Mouse (Mus musculus) mouse trophoblast stem cell (cell line): ENCODE data around the gene Tmem170.

ENCODE experiments used
- in situ Hi-C, 2 experiments: fragments of 300-500 bp; cut with MseI, MboI; formaldehyde crosslinking; loops; 2 replicates in 1 of 2; 3 replicates in 1 of 2; pipeline ENCODE4 v1.15.1; 2025

Gene Tmem170

DNA sequence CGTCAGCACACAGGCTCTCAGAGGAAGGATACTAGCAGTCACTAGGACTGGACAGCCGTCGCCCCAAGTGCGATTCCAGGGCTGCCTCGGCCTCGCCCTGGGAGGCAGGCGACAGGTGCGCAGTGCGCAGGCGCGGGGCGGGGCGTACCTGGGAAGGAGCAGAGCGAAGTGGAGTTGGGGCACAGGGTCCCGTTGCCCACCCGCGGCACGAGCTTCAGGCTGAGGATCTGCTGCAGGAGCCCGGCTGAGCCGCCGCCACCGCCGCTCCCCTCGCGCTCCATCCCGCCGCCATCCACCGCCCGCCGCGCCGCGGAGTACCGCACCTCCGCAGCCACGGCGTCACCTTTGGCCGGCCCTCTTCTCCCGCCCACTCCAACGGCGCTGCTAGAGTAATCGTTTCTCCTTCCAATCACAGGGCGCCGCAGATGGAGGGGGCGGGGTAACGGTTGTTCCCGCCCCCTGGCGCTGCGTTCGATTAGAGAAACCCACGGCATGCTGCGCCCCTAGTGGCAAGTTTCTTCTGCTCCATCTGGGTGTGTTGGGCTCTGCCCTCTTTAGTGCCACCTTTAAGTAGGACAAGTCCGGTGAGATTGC is at the start of gene Tmem170:
Tmem170 (minus strand) TSS at position 396 of the 594 bp plus-strand sequence.
- in situ Hi-C loops = no loop called here

DNA sequence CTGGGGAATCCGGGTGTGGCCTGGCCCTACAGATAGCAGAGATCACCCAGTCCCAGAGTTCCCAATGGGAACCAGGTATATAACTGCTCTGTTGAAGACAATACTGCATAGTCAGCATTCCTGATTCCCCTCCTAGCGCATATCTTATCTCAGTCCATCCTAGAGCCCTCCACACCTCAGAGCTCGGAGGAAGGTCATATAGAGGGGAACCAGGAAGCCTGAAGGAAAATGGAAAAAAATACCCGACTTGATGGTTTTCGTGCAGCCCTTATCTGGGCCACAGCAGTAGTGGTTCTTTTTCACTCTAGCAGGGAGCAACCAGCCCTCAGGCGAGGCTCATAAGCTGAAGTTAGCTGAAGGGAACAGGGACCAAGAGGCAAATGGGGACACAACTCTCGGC is 48.4 kb upstream of the Tmem170 start:
- in situ Hi-C loops = no loop called here

DNA sequence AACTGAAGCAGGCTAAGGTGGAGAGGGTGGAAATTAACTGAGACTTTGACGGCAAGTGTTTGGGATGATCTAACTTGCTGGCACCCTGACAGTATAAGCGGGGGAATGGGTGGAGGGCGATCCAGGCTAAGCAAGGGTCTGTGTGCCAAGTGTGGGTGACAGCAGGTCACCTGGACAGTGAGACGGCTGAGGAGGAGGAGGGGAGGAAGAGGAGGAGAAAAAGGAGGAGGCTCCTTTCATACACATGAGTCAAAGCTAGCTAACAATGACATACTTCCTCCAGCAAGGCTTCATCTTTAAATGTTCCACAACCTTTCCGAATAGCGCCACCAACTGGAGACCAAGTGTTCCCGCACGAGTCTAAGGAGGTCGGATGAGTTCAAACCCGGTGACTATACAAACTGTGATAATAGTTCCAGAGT is 46.8 kb upstream of the Tmem170 start:
- in situ Hi-C loops = no loop called here

DNA sequence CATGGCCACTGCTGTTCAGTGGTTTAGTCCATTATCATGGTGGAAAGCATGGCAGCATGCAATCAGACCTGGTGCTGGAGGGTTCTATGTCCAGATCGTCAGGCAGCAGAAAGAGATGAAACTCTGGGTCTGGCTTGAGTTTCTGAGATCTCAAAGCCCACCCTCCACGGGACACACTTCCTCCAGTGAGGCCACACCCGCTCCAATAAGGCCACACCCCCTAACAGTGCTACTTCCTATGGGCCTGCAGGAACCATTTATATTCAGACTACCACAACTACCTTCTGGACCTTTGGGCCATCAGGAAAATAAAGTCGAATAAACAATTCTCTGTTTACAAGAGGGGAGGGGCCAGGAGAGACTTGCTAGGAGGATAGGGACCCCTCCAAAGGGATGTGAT is 44.4 kb upstream of the Tmem170 start:
- in situ Hi-C loops = no loop called here

DNA sequence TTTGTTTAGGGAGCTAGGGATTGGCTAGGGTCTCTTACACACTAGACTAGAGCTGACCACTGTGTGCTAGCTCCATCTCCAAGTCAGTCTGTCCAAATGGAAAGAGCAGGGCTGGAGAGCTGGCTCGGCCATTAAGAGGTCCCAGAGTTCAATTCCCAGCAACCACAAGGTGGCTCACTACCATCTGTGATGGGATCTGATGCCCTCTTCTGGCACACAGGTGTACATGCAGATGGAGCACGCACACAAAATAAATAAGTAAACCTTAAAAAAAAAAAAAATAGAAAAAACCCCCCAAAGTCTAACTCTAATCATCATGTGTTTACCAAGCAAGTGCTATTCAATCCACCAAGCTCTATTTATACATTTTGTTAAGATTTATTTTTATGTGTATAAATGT is 43.1 kb upstream of the Tmem170 start:
- in situ Hi-C loops = no loop called here

DNA sequence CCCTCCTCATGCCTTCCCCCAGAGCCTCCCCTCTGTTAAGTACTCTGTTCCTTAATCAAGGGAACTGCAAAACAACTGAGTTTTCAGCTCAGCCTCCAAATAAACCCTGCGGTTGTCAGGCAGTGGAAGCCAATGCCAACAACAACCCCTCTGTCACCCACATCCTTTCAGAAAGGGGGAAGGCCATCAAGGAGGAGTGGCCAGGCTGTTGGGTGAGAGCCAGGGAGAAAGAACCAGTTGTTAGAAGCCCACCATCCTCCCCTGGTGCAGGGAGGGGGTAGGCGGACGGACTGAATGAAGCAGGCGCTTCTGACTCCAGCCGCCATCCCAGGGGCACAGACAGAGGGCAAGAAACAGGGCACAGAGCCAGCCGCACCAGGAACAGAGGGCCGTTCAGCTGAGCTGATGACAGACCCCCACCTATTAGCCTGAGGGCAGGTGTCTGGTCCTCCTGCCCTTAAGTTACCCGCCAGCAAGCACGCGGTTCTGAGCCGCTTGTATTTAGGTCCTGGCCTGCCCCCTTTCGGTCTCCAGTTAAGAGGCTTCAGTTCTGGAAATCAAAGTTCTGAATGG is 36.4 kb upstream of the Tmem170 start:
- in situ Hi-C loops = no loop called here

DNA sequence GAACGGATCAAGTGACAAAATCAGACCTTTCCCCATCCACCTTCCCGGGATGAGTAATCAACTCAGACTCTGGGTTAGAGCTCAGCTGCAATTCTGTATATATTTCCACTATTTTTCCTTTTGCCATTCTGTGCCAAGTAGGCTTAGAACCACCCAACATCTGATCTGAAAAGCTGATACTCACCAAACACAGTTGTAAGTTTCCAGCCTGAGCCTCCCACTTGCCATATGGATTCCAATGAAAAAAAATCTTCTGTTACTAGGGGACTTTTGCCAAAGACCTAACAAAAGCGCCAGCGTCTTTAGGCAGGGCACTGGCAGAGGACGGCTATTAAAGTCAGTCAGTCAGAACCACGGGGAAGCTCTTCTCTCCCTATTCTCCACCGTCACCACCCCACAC is 35.0 kb upstream of the Tmem170 start:
- in situ Hi-C loops = no loop called here

DNA sequence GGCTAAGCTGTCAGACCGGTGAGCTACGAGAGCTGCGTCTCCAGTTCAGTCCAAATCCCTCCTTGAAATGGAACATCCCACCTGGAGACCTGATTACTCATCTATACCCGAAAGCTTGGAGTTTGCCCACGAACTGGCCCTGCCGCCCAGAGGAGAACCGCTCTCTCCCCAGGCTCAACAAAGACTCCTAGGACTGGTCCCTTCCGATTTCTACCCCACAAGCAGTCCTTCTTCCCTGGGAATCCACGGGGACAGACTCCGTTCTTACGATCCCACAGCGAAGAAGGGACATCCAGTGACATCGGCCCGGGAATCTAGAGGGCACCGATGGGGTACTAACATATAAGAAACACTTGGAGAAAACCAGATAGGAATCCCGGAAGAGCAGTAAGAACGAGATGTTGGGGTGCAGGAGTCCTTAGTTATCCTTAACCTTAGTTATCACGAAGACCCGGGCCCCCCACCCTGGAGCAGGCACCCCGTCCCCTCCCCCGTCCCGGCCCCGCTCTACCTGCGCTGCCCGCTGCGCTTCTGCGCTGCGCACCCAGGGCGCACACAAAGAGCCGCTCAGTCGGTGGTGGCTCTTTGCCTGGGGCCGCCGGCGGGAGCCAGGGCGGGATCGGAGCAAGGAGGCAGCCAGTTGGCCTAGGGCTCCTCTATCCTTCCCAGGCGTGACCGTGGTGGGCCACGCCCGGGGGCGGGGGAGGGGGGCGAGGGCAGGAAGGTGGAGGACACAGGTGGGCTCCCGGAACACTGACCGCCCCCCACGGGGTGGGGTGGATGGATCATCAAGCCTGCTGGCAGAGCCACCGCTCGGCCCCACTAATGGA is 33.3 kb upstream of the Tmem170 start, which contains the start of gene Chst5:
Chst5 (minus strand) TSS at position 827 of the 830 bp plus-strand sequence.
- in situ Hi-C loops = no loop called here

DNA sequence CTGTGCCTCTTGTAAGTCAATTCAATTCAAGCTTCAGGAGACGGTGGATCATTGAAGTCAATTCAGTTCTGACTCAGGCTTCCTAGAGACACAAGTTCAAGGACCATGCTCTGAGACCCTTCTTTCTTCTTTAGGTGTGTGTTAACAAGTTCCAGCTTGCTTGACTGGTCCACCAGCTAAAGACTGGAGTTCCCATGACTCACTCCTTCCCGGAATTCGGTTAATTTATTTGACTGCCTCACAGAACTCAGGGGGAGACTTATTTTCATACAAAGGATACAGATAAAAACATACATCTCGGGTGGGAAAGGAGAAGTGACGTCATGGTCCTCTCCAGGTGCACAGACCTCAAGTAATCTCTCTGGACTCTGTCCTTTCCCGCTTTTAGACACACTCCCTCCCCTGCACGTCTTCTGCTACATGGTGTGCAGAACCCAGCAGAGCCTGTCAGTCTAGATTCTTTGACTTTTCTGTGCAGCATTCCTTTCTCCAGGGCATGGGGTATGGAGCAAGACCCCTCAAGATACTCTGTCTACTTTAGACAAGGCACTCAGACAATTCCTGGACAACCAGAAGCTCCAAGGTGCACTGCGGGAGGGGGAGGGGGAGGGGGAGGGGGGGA is 29.1 kb upstream of the Tmem170 start:
- in situ Hi-C loops = no loop called here

DNA sequence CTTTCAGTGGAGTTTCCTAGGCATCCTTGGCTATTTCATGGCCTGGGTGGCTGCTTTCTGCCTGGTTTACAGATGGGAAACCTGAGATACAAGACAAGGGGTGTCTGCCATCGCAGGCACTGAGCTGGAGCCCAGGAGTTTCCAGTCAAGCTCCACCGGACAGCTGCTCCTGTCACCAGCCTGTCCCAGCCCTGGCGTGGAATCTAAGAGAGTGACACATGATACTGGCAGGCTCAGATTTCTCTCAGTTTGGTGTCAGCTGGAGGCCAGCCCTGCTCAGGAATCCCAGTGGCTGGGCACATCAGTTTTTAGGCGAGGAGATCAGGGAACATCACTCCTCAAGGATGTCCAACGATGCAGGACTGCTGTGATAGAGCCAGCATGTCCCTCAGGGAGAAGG is 25.5 kb upstream of the Tmem170 start:
- in situ Hi-C loops = no loop called here

DNA sequence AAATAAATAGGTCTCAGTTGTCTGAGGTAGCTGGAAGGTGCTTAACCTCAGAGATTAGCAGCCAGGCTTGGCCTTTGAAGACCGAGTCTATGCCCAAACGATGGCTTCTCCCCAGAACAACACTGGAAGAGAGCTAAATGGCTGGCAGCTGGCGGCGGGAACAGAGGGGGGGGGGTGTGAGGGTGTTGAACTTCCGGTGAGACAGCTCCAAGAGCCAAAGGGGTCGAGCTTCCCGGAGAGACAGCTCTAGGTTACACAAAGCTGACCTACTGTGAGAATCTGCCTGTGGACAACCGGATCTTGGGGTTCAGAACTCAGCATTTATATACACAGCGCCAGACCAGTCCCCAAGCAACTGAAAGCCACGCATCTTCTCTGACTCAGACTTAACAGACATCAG is 22.0 kb upstream of the Tmem170 start:
- in situ Hi-C loops = no loop called here

DNA sequence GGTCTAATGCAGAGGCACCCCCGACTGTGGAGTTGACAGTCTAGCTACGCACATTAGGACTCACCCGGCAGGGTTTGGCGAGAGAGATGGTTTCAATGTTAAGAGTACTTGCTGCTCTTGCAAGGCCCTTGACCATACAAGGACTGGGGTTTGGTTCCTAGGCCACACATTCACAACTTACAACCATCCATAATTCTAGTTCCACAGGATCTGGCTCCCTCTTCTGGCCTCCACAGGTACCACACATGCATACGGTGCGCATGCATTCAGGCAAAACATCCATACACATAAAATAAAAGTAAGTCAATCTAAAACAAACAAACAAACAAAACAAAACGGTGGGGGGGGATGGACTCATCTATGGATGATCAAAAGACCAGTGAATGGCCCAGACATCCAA is 18.4 kb upstream of the Tmem170 start:
- in situ Hi-C loops = no loop called here

DNA sequence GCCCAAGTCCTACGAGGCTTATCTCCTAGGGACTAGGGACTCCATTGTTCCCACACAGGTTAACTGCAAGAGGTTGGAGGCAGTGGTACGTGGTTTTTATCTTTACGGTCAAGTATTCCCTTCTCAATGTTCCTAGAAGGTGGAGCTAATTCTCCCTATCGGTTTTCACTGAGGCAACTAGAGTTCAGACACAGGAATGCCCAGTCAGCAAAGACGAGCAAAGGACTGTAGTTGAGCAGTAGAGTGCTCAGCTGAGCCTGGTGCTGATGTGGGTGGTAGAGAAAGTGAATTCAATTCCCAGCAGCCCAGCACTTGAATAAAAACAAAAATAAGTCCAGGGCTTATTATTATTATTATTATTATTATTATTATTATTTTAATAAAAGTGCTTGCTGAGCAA is 16.1 kb upstream of the Tmem170 start:
- in situ Hi-C loops = no loop called here

DNA sequence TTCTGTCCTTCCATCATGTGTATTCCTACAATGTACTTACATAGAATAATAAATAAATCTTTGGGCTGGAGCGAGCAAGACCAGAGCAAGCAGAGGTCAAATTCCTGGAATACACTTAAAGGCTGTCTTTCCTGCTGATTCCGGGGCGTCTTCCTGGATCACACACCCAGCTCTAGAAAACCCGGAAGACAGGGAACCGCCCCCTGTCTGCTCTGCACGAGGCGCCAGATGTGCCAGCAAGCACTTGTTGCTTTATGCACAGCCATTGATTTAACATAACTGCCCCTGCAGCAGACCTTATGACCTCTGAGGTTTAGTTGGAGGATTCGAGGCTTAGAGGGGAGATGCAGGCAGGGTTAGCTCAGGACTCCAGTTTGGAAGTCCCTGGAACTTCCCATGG is 15.4 kb upstream of the Tmem170 start:
- in situ Hi-C loops = no loop called here

DNA sequence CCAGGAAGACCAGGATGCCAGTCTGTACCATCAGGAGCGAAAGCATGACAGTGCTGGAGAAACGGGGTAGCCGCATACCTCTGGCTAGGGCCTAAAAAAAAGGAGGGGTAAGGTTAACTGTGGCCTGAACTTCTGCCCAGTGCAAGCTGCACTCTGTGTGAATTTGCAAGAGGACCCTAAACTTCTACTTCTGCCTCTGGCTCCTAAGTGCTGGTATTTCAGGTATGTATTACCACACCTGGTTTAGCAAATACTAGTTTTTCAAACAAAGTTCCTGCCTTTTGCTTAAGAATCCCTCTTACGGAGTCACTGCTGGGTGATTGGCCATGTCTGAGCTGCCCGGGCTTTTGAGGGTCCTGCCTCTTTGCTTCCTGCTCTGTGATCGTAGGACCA is 14.4 kb upstream of the Tmem170 start:
- in situ Hi-C loops = no loop called here

DNA sequence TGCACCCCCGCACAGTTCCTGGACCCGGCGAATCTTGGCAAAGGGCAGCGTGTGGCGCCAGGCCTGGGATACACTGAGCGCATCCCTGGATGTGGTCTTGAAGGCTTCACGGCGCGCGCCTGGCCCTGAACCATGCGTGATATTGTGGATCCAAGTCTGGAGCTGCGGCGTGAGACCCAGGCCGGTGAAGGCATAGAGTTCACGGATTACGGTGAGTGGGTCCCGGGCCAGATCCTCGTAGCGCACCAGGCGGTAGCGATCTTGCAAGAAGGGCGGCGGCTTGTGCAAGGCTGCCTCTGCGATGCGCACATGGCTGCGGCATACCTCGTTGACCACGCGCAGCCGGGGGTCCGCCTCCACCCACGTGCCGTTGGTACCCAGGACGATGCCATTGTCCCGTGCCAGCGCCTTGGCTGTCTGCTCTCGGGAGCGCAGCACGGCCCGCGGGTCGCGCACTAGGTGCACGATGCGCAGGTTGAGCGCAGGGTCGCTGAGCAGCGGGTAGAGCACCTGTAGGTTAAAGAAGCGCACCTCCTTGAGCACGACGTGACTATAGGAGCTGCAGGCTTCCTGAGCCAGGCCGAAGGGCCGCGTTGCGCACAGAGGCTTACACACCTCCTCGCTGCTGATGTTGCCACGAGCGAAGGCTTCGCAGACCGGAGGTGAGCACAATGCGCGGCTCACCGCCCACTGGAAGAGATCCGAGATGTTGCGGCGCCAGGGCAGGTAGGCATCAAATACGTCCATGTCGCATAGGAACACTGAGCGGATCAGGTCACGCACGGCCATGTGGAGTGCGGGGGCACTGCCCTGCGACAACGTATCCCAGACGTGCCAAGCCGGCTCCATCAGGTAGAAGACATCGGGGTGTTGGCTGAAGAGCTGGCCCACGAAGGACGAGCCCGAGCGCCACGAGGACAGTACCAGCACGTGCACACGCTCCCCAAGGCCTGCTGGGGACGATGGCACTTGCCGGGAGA is 13.7 kb upstream of the Tmem170 start:
- in situ Hi-C loops = no loop called here

DNA sequence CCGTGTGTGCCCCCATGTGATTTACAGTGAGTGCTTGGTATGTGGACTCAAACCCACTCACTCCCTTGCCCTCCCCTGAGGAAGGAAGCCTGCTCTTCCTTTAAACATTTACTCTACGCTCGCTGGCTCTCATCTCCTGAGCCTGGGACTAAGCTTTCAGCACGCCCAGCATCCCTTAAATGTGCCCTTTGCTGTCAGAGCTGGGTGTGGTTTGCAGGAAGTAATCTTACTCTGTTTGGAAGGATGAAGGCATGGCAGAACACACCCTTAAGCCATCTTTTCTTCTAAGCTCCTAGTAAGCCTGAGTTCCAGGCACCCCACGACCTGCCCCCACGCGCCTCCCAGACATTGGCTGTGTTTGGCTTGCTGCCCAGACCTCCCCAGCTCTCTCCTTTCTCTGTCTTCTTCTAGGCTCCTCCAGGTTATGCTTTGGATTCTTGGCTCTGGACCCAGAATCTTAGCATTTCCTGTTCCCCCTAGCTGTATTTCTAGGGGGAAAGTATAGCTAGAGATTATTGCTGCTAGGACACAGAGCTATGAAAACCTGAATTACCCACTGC is 11.6 kb upstream of the Tmem170 start:
- in situ Hi-C loops = no loop called here

DNA sequence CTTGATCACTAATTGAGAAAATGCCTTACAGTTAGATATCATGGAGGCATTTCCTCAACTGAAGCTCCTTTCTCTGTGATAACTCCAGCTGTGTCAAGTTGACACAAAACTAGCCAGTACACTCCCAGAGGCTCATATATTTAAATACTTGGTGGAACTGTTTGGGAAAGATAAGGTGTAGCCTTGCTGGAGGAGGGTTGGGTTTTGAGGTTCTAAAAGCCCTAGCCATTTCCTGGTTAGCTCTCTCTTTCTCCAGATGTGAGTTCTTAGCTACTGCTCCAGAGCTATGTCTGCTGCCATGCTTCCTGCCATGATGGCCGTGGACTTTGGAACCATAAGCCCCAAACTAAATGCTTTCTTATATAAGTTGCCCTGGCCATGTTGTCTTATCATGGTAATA is 10.9 kb upstream of the Tmem170 start:
- in situ Hi-C loops = no loop called here

DNA sequence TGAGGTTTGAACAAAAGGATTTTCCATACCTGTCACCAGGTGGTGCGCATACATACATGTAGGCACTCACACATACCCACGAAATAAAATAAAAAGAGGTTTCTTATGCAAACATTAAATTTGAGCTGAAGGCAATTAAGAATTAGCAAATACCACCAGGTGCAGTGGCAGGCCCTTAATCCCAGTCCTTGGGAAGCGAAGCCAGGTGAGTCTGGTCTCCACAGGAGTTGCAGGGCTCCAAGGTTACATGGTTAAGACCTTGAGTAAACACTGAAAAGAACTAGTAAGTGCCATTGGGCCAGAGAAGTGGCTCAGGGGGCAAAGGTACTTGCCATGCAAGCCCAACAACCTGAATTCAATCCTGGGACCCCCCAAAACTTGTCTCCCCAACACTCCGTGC is 7.1 kb upstream of the Tmem170 start:
- in situ Hi-C loops = no loop called here

DNA sequence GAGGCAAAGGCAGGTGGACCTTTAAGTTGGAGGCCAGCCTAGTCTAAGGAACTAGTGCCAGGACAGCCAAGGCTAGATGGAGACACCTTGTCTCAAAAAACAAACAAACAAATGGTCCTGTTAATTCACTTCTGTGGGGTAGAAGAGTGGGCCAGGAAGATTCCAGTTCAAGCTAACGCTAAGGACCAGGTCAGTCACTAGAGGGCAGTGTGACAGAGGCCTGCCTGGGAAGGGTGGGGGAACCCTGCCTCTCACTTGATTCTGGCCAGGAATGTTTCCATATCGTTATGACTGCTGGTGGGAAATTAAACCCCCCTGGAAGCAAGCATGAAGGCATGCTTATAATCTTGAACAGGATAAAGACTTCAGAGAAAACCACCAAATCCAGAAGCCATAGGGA is 5.0 kb upstream of the Tmem170 start:
- in situ Hi-C loops = no loop called here

DNA sequence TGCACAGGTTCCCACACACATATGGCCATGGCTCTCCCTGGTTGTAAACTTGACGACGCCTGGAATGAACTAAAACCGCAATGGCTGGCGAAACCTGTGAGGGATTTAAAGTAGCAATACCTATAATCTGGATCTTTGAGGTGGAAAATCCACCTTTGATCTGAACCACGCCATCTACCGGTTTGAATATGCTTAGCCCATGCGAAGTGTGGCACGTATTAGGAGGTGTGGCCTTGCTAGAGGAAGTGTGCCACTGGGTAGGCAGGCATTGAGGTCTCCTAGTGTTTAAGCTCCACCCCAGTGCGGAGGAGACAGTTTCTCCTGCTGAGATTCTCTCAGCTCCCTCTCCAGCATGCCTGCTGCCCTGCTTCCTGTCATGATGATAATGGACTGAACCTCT is 1.2 kb upstream of the Tmem170 start:
- in situ Hi-C loops = no loop called here
